Mouse (Mus musculus): ENCODE results near the gene Rab7b.

DNA sequence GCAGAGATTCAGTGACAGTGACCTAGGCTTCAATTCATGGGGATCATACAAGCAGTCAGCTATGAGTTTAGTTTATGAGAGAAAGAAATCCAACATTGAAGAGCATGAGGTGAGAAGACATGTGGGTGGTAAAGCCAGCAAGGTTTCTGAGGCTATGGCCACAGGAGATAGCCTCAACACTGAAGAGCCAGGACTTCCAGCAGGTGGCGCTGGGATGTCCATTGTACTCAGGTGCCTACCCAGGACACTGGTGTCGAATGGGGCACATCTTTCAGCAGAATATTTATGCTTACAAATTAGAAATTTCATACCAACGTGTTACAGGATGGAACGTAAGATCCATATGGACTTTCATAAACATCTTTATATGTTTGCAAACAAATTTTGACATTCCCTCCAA is 19.8 kb downstream of the Rab7b start:
- TF ChIP-seq CTCF (IDR thresholded peaks at IDR 0.05; ENCODE audit: insufficient read depth, low read length) = peak; percentile 92
- TF ChIP-seq POLR2A (IDR thresholded peaks at IDR 0.05; ENCODE audit: borderline replicate concordance, extremely low read depth, low read depth, low read length) = no peak
